ENCODE assay signal across 8 mouse cellular contexts in the genomic region with DNA sequence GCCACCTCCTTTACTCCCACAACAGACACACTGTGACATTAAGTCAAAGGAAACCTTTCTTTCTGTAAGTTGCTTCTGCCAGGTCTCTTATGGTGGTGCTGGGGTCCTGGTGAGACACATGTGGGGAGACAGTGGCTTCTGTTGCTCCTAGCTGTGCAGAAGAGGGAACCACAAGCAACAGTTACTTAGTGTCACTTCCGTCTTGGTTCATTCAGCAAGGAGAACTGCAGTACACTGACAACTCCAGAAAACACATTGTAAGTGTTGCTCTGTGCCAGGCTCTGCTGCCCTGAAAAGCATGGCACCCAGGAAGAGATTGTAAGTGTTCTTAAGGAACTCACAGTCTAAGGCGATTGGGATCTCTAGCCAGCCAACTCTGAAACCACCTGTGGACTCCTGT. TPM values are rescaled to one million over a fixed set of nuclear protein-coding genes. Genes with fewer than 3 reads are reported as not detected.
DNase-seq lines count a peak whose midpoint lies in the region; ATAC-seq and TF ChIP-seq lines count a peak whose summit lies in the region.

Gene Fuca2, plus strand, starts transcription at position 210 of the 400 bp plus-strand sequence.

- H3K9me3 ChIP-seq in forebrain, embryonic 10.5 days: no peaks in the 10 kb centered on the region
- no peaks in the 10 kb centered on the region for H3K9me3 ChIP-seq in limb, embryonic 12.5 days
- no peaks in the 10 kb centered on the region for H3K9me3 ChIP-seq in neural tube, embryonic 14.5 days (ENCODE audit: control insufficient read depth, low read length)

- intact Hi-C loops in heart, postnatal 25 days (cut with DNase I): no loop called here

- H3K27ac ChIP-seq in testis, adult 2 months (ENCODE audit: control insufficient read depth, insufficient read depth, low read depth, low read length): no peak within 1 kb of the TSS
- H3K27ac ChIP-seq in forebrain, embryonic 10.5 days: no peak within 1 kb of the TSS
- no peak within 1 kb of the TSS for H3K27ac ChIP-seq in limb, embryonic 12.5 days
- H3K27ac ChIP-seq in neural tube, embryonic 14.5 days (ENCODE audit: low read depth, low read length): no peak within 1 kb of the TSS

- no peaks in the 10 kb centered on the region for H3K36me3 ChIP-seq in testis, adult 2 months (ENCODE audit: control insufficient read depth, insufficient read depth, low read length)
- H3K36me3 ChIP-seq in forebrain, embryonic 10.5 days (replicated peaks): no peaks in the 10 kb centered on the region
- H3K36me3 ChIP-seq in limb, embryonic 12.5 days: no peaks in the 10 kb centered on the region
- H3K36me3 ChIP-seq in neural tube, embryonic 14.5 days (ENCODE audit: control insufficient read depth, insufficient read depth, low read length): no peaks in the 10 kb centered on the region

- WGBS in forebrain, embryonic 10.5 days: 89% methylated on average over 2 of the region's 2 CpGs
- WGBS in limb, embryonic 12.5 days: 79% methylated on average over 2 of the region's 2 CpGs
- WGBS in neural tube, embryonic 14.5 days: 81% methylated on average over 2 of the region's 2 CpGs

- ATAC-seq in limb, embryonic 12.5 days (ENCODE audit: insufficient number of reproducible peaks, insufficient read depth, low FRiP score, low TSS enrichment, low read depth): no peak
- no peak for ATAC-seq in neural tube, embryonic 14.5 days (ENCODE audit: low read depth)
- ATAC-seq in cerebellum, adult (ENCODE audit: insufficient number of reproducible peaks, low FRiP score, low TSS enrichment): no peak

- no peak for TF ChIP-seq CTCF in testis, adult 2 months (IDR thresholded peaks at IDR 0.05; ENCODE audit: control insufficient read depth, insufficient read depth, insufficient replicate concordance, low read depth, low read length)

- H3K9ac ChIP-seq in limb, embryonic 12.5 days (replicated peaks): no peak within 1 kb of the TSS
- H3K9ac ChIP-seq in neural tube, embryonic 14.5 days (replicated peaks; ENCODE audit: low read depth, low read length): no peak within 1 kb of the TSS

- peak within 1 kb of the TSS; percentile 84 for H3K4me3 ChIP-seq in testis, adult 2 months (ENCODE audit: control insufficient read depth, low read depth, low read length)
- H3K4me3 ChIP-seq in forebrain, embryonic 10.5 days: no peak within 1 kb of the TSS
- no peak within 1 kb of the TSS for H3K4me3 ChIP-seq in limb, embryonic 12.5 days (replicated peaks)
- H3K4me3 ChIP-seq in neural tube, embryonic 14.5 days (ENCODE audit: low read depth, low read length): no peak within 1 kb of the TSS

- peaks cover 10% of the 10 kb centered on the region for H3K4me1 ChIP-seq in testis, adult 2 months (ENCODE audit: control insufficient read depth, insufficient read depth, low read length)
- peaks cover 15% of the 10 kb centered on the region for H3K4me1 ChIP-seq in forebrain, embryonic 10.5 days
- H3K4me1 ChIP-seq in limb, embryonic 12.5 days (replicated peaks): no peaks in the 10 kb centered on the region; the same call in 1 of the 2 replicates
- H3K4me1 ChIP-seq in neural tube, embryonic 14.5 days (ENCODE audit: control insufficient read depth, insufficient read depth, low read length): no peaks in the 10 kb centered on the region

- TF ChIP-seq POLR2A in testis, adult 2 months (IDR thresholded peaks at IDR 0.05; ENCODE audit: control insufficient read depth, low read depth, low read length): no peak

- no peak for DNase-seq in testis, postnatal 14 days (ENCODE audit: low spot score)
- DNase-seq in forebrain, embryonic 10.5 days (ENCODE audit: extremely low spot score, low spot score): no peak
- no peak for DNase-seq in heart, postnatal 25 days (ENCODE audit: low spot score)
- no peak for DNase-seq in cerebellum, postnatal 36 days

- no peak within 1 kb of the TSS for H3K4me2 ChIP-seq in limb, embryonic 12.5 days
- no peak within 1 kb of the TSS for H3K4me2 ChIP-seq in neural tube, embryonic 14.5 days (ENCODE audit: low read depth, low read length)

- no peaks in the 10 kb centered on the region for H3K27me3 ChIP-seq in testis, adult 2 months (ENCODE audit: control insufficient read depth, insufficient read depth, low read length)
- peaks cover 11% of the 10 kb centered on the region for H3K27me3 ChIP-seq in forebrain, embryonic 10.5 days (ENCODE audit: poor library complexity, severe bottlenecking)
- H3K27me3 ChIP-seq in limb, embryonic 12.5 days: 0 out of 2 replicates have a peak, but pooled peaks cover 4% of the 10 kb centered on the region
- H3K27me3 ChIP-seq in neural tube, embryonic 14.5 days (ENCODE audit: control insufficient read depth, insufficient read depth, low read length): no peaks in the 10 kb centered on the region

RNA-seq across cellular contexts. Expression of gene Fuca2, which starts in this region (rescaled TPM):
- polyA plus RNA-seq in testis, adult 2 months (2012; rRNA removed): 8.6 and 11.3 TPM in 2 replicates
- polyA plus RNA-seq in forebrain, embryonic 10.5 days (2016; fragmentation: Nextera tagmentation; extraction: Ambion mirVana): 23.7 and 25.3 TPM in 2 replicates
- total RNA-seq in heart, postnatal 25 days (2021): 100 to 1,000 TPM; 296 to 317 TPM
- 27.8 and 31.2 TPM in 2 replicates for polyA plus RNA-seq in limb, embryonic 12.5 days (2016; fragmentation: Nextera tagmentation; extraction: Ambion mirVana)
- polyA plus RNA-seq in neural tube, embryonic 14.5 days (2014; fragmentation: Nextera tagmentation; extraction: Ambion mirVana): 46.3 and 47.5 TPM in 2 replicates
